Mouse (Mus musculus) adrenal gland, postnatal 0 days (tissue): ENCODE data around the gene Olfr1164. TPM values are rescaled to one million over a fixed set of nuclear protein-coding genes. Genes with fewer than 3 reads are reported as not detected.

Experiments used
- polyA plus RNA-seq: library from polyadenylated mRNA; unstranded; fragments of >200 nt; fragmentation: Nextera tagmentation; extraction: Ambion mirVana; gene quantifications from 2 replicates; pipeline ENCODE4 v1.2.1, GENCODE M21; 2015

The Olfr1164 gene
- not detected in 2 replicates for polyA plus RNA-seq

DNA sequence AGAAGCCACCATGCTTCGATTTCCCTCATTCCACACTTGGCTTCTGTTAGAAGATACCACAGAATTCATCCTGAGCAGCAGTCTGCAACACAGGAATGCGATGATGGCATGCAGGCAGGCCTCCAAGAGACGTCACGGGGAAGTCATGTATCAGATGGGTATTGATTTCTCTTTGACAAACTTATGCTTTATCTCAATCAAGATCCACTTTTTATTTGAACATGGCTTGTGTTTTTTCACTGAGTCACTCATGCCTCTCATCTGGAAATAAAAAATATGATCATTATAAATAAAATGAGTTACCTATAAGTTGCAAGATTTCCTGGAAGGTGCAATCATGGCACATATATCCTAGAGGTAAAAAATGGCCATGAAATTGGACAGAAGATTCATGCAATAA is at the start of gene Olfr1164:
Gene Olfr1164, minus strand, starts transcription at position 101 of the 400 bp plus-strand sequence.

GRCm38 (mm10) chr2:88128172-88128571 is 34.4 kb upstream of the Olfr1164 start, which contains the start of gene Olfr1166:
TSS of gene Olfr1166 (minus strand) at chr2:88128272.

DNA sequence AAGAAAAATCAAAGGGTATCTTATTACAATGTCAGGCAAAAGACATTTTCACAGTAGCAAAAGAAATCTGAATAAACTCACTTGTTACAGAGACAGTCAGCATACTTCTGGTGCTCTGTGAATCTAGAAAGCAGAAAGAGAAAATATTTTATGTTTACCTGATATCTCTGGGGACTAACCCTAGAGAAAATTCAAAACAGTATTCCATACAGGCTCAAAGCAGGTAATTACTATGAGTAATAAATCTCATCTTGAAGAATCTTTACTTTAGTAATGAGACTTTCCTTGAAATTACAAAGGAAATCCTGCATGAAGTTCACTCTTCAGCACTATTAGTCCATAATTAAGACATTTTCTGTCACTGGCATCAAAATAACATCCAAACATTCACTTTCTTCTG is 22.0 kb downstream of the Olfr1164 start, which contains the start of gene Olfr1163:
Gene Olfr1163, minus strand, starts transcription at position 101 of the 400 bp plus-strand sequence.

GRCm38 (mm10) chr2:88051029-88051428 is 42.7 kb downstream of the Olfr1164 start, which contains the start of gene Olfr1162:
TSS of gene Olfr1162 (minus strand) at chr2:88051129.

Other genes starting within 250 kb of the Olfr1164 start
- gene Olfr1150-ps1, start 250.0 kb downstream of the Olfr1164 start, polyA plus RNA-seq = not detected in 2 replicates
- gene Olfr1151, start 238.1 kb downstream of the Olfr1164 start, polyA plus RNA-seq = not detected in 2 replicates
- not detected in 2 replicates for gene Olfr1152, start 227.5 kb downstream of the Olfr1164 start, polyA plus RNA-seq
- gene Olfr1153, start 199.0 kb downstream of the Olfr1164 start, polyA plus RNA-seq = not detected in 2 replicates
- not detected in 2 replicates for gene Olfr1154, start 188.8 kb downstream of the Olfr1164 start, polyA plus RNA-seq
- not detected in 2 replicates for gene Olfr1155, start 148.8 kb downstream of the Olfr1164 start, polyA plus RNA-seq
- gene Olfr1156, start 140.9 kb downstream of the Olfr1164 start, polyA plus RNA-seq = not detected in 2 replicates
- gene Olfr1157, start 125.7 kb downstream of the Olfr1164 start, polyA plus RNA-seq = not detected in 2 replicates
- not detected in 2 replicates for gene Olfr74, start 119.3 kb downstream of the Olfr1164 start, polyA plus RNA-seq
- not detected in 2 replicates for gene Olfr1158, start 103.9 kb downstream of the Olfr1164 start, polyA plus RNA-seq
- gene Olfr1160, start 85.7 kb downstream of the Olfr1164 start, polyA plus RNA-seq = not detected in 2 replicates
- not detected in 2 replicates for gene Olfr1161, start 71.2 kb downstream of the Olfr1164 start, polyA plus RNA-seq
- gene Olfr73, start 56.3 kb downstream of the Olfr1164 start, polyA plus RNA-seq = 0.04 TPM in 1 of 2 replicates, not detected in the other
- gene Olfr1162, start 42.8 kb downstream of the Olfr1164 start, polyA plus RNA-seq = not detected in 2 replicates
- gene Olfr1163, start 22.1 kb downstream of the Olfr1164 start, polyA plus RNA-seq = not detected in 2 replicates
- gene Olfr1166, start 34.3 kb upstream of the Olfr1164 start, polyA plus RNA-seq = not detected in 2 replicates
- not detected in 2 replicates for gene Olfr1167, start 61.2 kb upstream of the Olfr1164 start, polyA plus RNA-seq
- not detected in 2 replicates for gene Olfr1168, start 87.9 kb upstream of the Olfr1164 start, polyA plus RNA-seq
- not detected in 2 replicates for gene Olfr1170, start 134.4 kb upstream of the Olfr1164 start, polyA plus RNA-seq
- not detected in 2 replicates for gene Olfr1173, start 185.9 kb upstream of the Olfr1164 start, polyA plus RNA-seq
- gene Olfr1174-ps, start 221.2 kb upstream of the Olfr1164 start, polyA plus RNA-seq = not detected in 2 replicates
- not detected in 2 replicates for gene Olfr1175-ps, start 233.2 kb upstream of the Olfr1164 start, polyA plus RNA-seq
- gene Olfr1176, start 242.8 kb upstream of the Olfr1164 start, polyA plus RNA-seq = not detected in 2 replicates